Mouse (Mus musculus) midbrain, embryonic 11.5 days (tissue): ENCODE data around the gene F2. TPM values are rescaled to one million over a fixed set of nuclear protein-coding genes. Genes with fewer than 3 reads are reported as not detected.
A peak's percentile ranks its signal among the peaks of the same experiment; 100 is the strongest.

Experiments
- ATAC-seq: fragments of 200-750 bp; cut with Nextera tagmentation; 2 replicates; pipeline ENCODE4 v1.8.0; 2017; ENCODE audit warnings: moderate TSS enrichment, moderate library complexity; ENCODE audit not compliant: low FRiP score
- DNase-seq: peaks from one replicate; pipeline ENCODE4 v3.0.0; 2015; ENCODE audit warnings: low spot score; ENCODE audit errors: missing footprints
- H3K27ac ChIP-seq: fragments of 300-500 bp; sonication (generic); 2 replicates; pipeline ENCODE4 v1.5.1; 2014; ENCODE audit warnings: low read depth, low read length
- H3K27me3 ChIP-seq: fragments of 300-500 bp; sonication (generic); 2 replicates; pipeline ENCODE4 v1.6.1; 2014; ENCODE audit warnings: mild to moderate bottlenecking, low read length, moderate library complexity, mixed read lengths; ENCODE audit not compliant: control insufficient read depth, insufficient read depth
- H3K36me3 ChIP-seq: fragments of 300-500 bp; sonication (generic); 2 replicates; pipeline ENCODE4 v1.6.1; 2014; ENCODE audit warnings: mild to moderate bottlenecking, low read length, moderate library complexity, mixed read lengths; ENCODE audit not compliant: control insufficient read depth, insufficient read depth
- H3K4me1 ChIP-seq: fragments of 300-500 bp; sonication (generic); 2 replicates; pipeline ENCODE4 v1.6.1; 2014; ENCODE audit warnings: low read length; ENCODE audit not compliant: control insufficient read depth, insufficient read depth
- H3K4me2 ChIP-seq: fragments of 300-500 bp; sonication (generic); 2 replicates; pipeline ENCODE4 v1.6.1; 2014; ENCODE audit warnings: mild to moderate bottlenecking, moderate library complexity
- H3K4me3 ChIP-seq: fragments of 300-500 bp; sonication (generic); 2 replicates; pipeline ENCODE4 v1.5.1; 2014; ENCODE audit warnings: low read depth, low read length
- H3K9ac ChIP-seq: fragments of 300-500 bp; sonication (generic); 2 replicates; pipeline ENCODE4 v1.6.1; 2014; ENCODE audit warnings: low read length
- H3K9me3 ChIP-seq: fragments of 300-500 bp; sonication (generic); 2 replicates; pipeline ENCODE4 v1.6.1; 2016; ENCODE audit warnings: low read length; ENCODE audit not compliant: control insufficient read depth
- WGBS: fragments of 180-500 bp; shearing (Covaris S2); extraction: QIAGEN DNeasy Blood & Tissue Kit; methylation state at CpG from one replicate; pipeline ENCODE4 v1.1.7; 2014; 5-methylcytosine and 5-hydroxymethylcytosine counted together
- polyA plus RNA-seq: library from polyadenylated mRNA; unstranded; fragments of >200 nt; fragmentation: Nextera tagmentation; extraction: Ambion mirVana; gene quantifications from 2 replicates; pipeline ENCODE4 v1.2.1, GENCODE M21; 2014

The F2 gene
- polyA plus RNA-seq, 1 experiment from 2014 or later: 0.07 TPM

- no peak for DNase-seq
- peak overlapping the region; percentile 71 for H3K4me2 ChIP-seq
- WGBS: 18% methylated on average over 16 of the region's 16 CpGs
- peaks cover 22% of the 10 kb centered on the region; the same call in 1 of the 2 replicates for H3K36me3 ChIP-seq
- peak overlapping the region; percentile 84 for H3K4me3 ChIP-seq
- no peaks in the 10 kb centered on the region for H3K27me3 ChIP-seq
- peak overlapping the region; percentile 69 for H3K9ac ChIP-seq
- H3K4me1 ChIP-seq: peaks cover 19% of the 10 kb centered on the region
- ATAC-seq: peak; percentile 69
- H3K9me3 ChIP-seq: no peaks in the 10 kb centered on the region
- 0 out of 2 replicates have a peak overlapping the region, but pooled peaks have one; percentile 15 for H3K27ac ChIP-seq
These were observed 14.3 kb upstream of the F2 start for GRCm38 (mm10) chr2:91650360-91650995.

GRCm38 (mm10) chr2:91649553-91650359 is 13.5 kb upstream of the F2 start, which contains the start of the genes Zfp408 and Arhgap1:
Zfp408 (minus strand) TSS chr2:91649791.
Arhgap1 (plus strand) TSS chr2:91649860.
- 0 out of 2 replicates have a peak within 1 kb of the TSS, but pooled peaks have one; percentile 15 for H3K27ac ChIP-seq
- peak; percentile 94 for ATAC-seq
- no peaks in the 10 kb centered on the region for H3K27me3 ChIP-seq
- peaks cover 28% of the 10 kb centered on the region; the same call in 1 of the 2 replicates for H3K36me3 ChIP-seq
- peaks cover 19% of the 10 kb centered on the region for H3K4me1 ChIP-seq
- peak; percentile 100 for DNase-seq
- H3K4me3 ChIP-seq: peak within 1 kb of the TSS; percentile 84
- H3K9me3 ChIP-seq: no peaks in the 10 kb centered on the region
- under 1% methylated on average over 44 of the region's 44 CpGs for WGBS
- peak within 1 kb of the TSS; percentile 99 for H3K4me2 ChIP-seq
- H3K9ac ChIP-seq: peak within 1 kb of the TSS; percentile 92

- peak overlapping the region; percentile 84 for H3K4me3 ChIP-seq
- H3K9me3 ChIP-seq: no peaks in the 10 kb centered on the region
- H3K4me1 ChIP-seq: peaks cover 19% of the 10 kb centered on the region
- H3K27me3 ChIP-seq: no peaks in the 10 kb centered on the region
- DNase-seq: peak; percentile 85
- peak overlapping the region; percentile 92 for H3K9ac ChIP-seq
- ATAC-seq: no peak
- H3K36me3 ChIP-seq: peaks cover 30% of the 10 kb centered on the region; the same call in 1 of the 2 replicates
- H3K27ac ChIP-seq: no peak overlapping the region
- H3K4me2 ChIP-seq: peak overlapping the region; percentile 99
- 6% methylated on average over 15 of the region's 15 CpGs for WGBS
These were observed 12.9 kb upstream of the F2 start for GRCm38 (mm10) chr2:91649152-91649551.

- Histone ChIP-seq H3K4me3 (no peak overlapping the region), H3K9me3 (no peaks in the 10 kb centered on the region), H3K4me1 (peaks cover 14% of the 10 kb centered on the region), H3K4me2 (no peak overlapping the region), H3K27me3 (no peaks in the 10 kb centered on the region), H3K27ac (no peak overlapping the region), H3K9ac (no peak overlapping the region), H3K36me3 (peaks cover 31% of the 10 kb centered on the region; the same call in 1 of the 2 replicates)
- DNase-seq (peak; percentile 92), ATAC-seq (no peak)
- WGBS: 30% methylated on average over 1 of the region's 1 CpGs
These were observed 10.5 kb upstream of the F2 start for GRCm38 (mm10) chr2:91646733-91647132.

GRCm38 (mm10) chr2:91645811-91646210 is 9.6 kb upstream of the F2 start:
- Histone ChIP-seq H3K4me2 (no peak overlapping the region), H3K4me1 (peaks cover 10% of the 10 kb centered on the region), H3K27me3 (no peaks in the 10 kb centered on the region), H3K4me3 (no peak overlapping the region), H3K9ac (no peak overlapping the region), H3K9me3 (no peaks in the 10 kb centered on the region), H3K27ac (no peak overlapping the region), H3K36me3 (peaks cover 31% of the 10 kb centered on the region; the same call in 1 of the 2 replicates)
- 95% methylated on average over 11 of the region's 11 CpGs for WGBS
- DNase-seq (no peak), ATAC-seq (no peak)

GRCm38 (mm10) chr2:91645354-91645753 is 9.1 kb upstream of the F2 start:
- no peak for ATAC-seq

GRCm38 (mm10) chr2:91644021-91644420 is 7.8 kb upstream of the F2 start:
- no peak overlapping the region for H3K4me3 ChIP-seq
- peaks cover 6% of the 10 kb centered on the region for H3K4me1 ChIP-seq
- no peak overlapping the region for H3K4me2 ChIP-seq
- ATAC-seq (no peak), DNase-seq (no peak)
- H3K27ac ChIP-seq: no peak overlapping the region
- WGBS: 95% methylated on average over 11 of the region's 11 CpGs
- no peaks in the 10 kb centered on the region for H3K27me3 ChIP-seq
- H3K36me3 ChIP-seq: peaks cover 31% of the 10 kb centered on the region; the same call in 1 of the 2 replicates
- no peaks in the 10 kb centered on the region for H3K9me3 ChIP-seq
- no peak overlapping the region for H3K9ac ChIP-seq

More at GRCm38 (mm10) chr2:91645354-91645753, 9.1 kb upstream of the F2 start:
- Histone ChIP-seq H3K9ac (no peak overlapping the region), H3K4me3 (no peak overlapping the region), H3K36me3 (peaks cover 31% of the 10 kb centered on the region; the same call in 1 of the 2 replicates), H3K9me3 (no peaks in the 10 kb centered on the region), H3K4me2 (no peak overlapping the region), H3K27me3 (no peaks in the 10 kb centered on the region), H3K27ac (no peak overlapping the region), H3K4me1 (peaks cover 7% of the 10 kb centered on the region)
- DNase-seq: peak; percentile 49
- WGBS: 97% methylated on average over 15 of the region's 15 CpGs

- H3K27ac ChIP-seq: no peak overlapping the region
- H3K4me1 ChIP-seq: no peaks in the 10 kb centered on the region
- H3K9me3 ChIP-seq: no peaks in the 10 kb centered on the region
- no peak overlapping the region for H3K4me3 ChIP-seq
- peaks cover 30% of the 10 kb centered on the region; the same call in 1 of the 2 replicates for H3K36me3 ChIP-seq
- H3K4me2 ChIP-seq: no peak overlapping the region
- H3K9ac ChIP-seq: no peak overlapping the region
- no peaks in the 10 kb centered on the region for H3K27me3 ChIP-seq
- DNase-seq: peak; percentile 78
- 90% methylated on average over 2 of the region's 2 CpGs for WGBS
- ATAC-seq: no peak
These were observed 6.7 kb upstream of the F2 start for GRCm38 (mm10) chr2:91642825-91643415.
